Mouse (Mus musculus): Measurements from ENCODE around the gene Gm4871. TPM values are rescaled to one million over a fixed set of nuclear protein-coding genes. Genes with fewer than 3 reads are reported as not detected.

Gene Gm4871
- total RNA-seq, 1 experiment from 2014 or later: not detected

DNA sequence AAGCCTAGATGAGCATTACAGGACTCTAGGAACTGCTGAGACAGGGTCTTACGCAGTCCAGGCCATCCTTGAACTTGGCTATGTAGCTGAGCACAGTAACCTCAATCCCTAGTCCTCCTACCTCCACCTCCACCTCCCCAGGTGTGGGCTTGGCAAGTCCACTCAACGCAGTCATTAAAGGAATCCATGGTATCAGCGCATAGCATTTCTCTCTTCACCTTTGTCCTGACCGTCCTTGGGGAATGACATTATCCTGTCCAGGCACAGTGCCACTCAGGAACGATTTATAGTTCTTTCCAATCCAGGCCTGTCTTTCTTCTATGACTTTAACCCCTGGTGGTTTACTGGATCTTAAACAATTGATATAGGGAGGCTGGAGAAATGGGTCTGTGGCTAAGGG, 42.1 kb downstream of the Gm4871 start:
- no peak for DNase-seq

DNA sequence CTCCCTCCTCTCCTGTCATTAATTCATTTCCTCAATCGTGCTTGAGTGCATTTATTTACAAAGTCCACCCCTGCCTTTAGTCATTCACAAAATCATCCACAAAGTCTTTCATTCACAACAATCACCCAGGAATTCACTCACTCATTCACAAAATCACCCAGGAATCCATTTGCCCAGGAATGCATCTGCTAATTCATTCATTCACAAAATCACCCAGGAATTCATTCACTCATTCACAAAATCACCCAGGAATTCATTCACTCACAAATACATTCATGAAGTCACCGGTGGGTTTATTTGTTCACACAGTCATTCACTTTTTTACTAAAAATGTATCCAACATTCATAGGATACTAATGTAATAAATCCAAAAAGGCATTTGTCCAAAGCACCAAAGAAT, 42.5 kb downstream of the Gm4871 start:
- no peak for DNase-seq

DNA sequence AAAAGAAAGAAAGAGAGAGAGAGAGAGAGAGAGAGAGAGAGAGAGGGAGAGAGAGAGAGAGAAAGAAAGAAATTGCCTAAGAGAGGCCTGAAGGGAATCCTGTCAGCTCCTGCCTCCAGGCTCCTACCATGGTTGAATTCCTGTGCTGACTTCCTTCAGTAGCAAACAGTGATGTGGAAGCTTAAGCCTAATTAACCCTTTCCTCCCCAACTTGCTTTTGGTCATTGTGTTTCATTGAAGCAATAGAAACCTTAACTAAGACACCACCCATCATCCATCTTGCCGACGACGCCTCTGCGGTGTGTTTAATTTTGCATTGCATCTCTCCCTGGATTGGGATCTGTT, 43.5 kb downstream of the Gm4871 start:
- DNase-seq: no peak

- DNase-seq: peak; percentile 46
Observed at GRCm38 (mm10) chr5:144988340-144989060, 44.1 kb downstream of the Gm4871 start.

- no peak for DNase-seq
Observed at GRCm38 (mm10) chr5:144987561-144987960, 45.0 kb downstream of the Gm4871 start.

DNA sequence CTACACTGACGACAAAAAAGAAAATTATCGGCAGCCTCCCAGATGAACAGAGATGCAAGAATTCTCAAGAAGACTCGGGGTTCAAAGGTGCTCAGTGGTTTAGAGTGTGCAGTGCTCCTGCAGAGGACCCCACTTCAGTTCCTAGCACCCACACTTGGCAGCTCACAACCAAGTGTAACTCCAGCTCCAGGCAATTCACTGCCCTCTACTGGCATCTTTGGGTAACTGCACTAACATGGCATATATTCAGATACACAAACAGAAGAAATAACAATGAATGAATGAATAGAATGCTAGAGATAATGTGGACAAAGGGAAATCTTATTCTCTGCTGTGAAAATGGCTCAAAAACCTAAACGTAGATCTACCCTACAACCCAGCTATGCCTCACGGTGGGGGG, 47.7 kb downstream of the Gm4871 start:
- DNase-seq: no peak

- DNase-seq: no peak
Observed at GRCm38 (mm10) chr5:144983227-144983626, 49.3 kb downstream of the Gm4871 start.

Other genes with a start within 250 kb of the Gm4871 start
- gene Smurf1, start 66.9 kb downstream of the Gm4871 start, total RNA-seq (2021): 17.2 and 19.4 TPM in 2 replicates
- not detected in 2 replicates for gene 1700018F24Rik, start 10.2 kb upstream of the Gm4871 start, total RNA-seq (2021)
- 101 and 105 TPM in 2 replicates for gene Arpc1a, start 51.1 kb upstream of the Gm4871 start, total RNA-seq (2021)
- gene Kpna7, start 51.3 kb upstream of the Gm4871 start, total RNA-seq (2021): not detected in 2 replicates
- 205 and 257 TPM in 2 replicates for gene Arpc1b, start 81.5 kb upstream of the Gm4871 start, total RNA-seq (2021)
- 101 and 108 TPM in 2 replicates for gene Pdap1, start 107.5 kb upstream of the Gm4871 start, total RNA-seq (2021)
- gene Bud31, start 107.6 kb upstream of the Gm4871 start, total RNA-seq (2021): 106 and 112 TPM in 2 replicates
- gene Ptcd1, start 134.4 kb upstream of the Gm4871 start, total RNA-seq (2021): 27.0 and 28.3 TPM in 2 replicates
- 21.2 and 23.2 TPM in 2 replicates for gene Cpsf4, start 134.5 kb upstream of the Gm4871 start, total RNA-seq (2021)
- gene Atp5j2, start 159.3 kb upstream of the Gm4871 start, total RNA-seq (2021): 774 and 783 TPM in 2 replicates
- 8.3 and 10.5 TPM in 2 replicates for gene Zkscan14, start 169.1 kb upstream of the Gm4871 start, total RNA-seq (2021)
- 12.2 and 14.3 TPM in 2 replicates for gene Zkscan5, start 171.8 kb upstream of the Gm4871 start, total RNA-seq (2021)
- gene Zfp655, start 199.0 kb upstream of the Gm4871 start, total RNA-seq (2021): 46.6 and 49.8 TPM in 2 replicates
- gene Zscan25, start 247.7 kb upstream of the Gm4871 start, total RNA-seq (2021): 14.6 and 17.0 TPM in 2 replicates